Mouse (Mus musculus): Measurements from ENCODE around the gene Rab44. TPM values are rescaled to one million over a fixed set of nuclear protein-coding genes. Genes with fewer than 3 reads are reported as not detected.

Gene Rab44
- polyA plus RNA-seq (2012; rRNA removed): 1.7 and 2.5 TPM in 2 replicates

GRCm38 (mm10) chr17:29113591-29114352 is at the start of gene Rab44:
TSS of gene Rab44 (plus strand) at chr17:29114145.

GRCm38 (mm10) chr17:29090776-29091175 is 23.2 kb upstream of the Rab44 start, which contains the start of gene Cdkn1a:
TSS of gene Cdkn1a (plus strand) at chr17:29090976.

Other genes with a start within 250 kb of the Rab44 start
- 3.5 and 5.2 TPM in 2 replicates for gene 4930539E08Rik, start 198.8 kb upstream of the Rab44 start, polyA plus RNA-seq (2012; rRNA removed)
- 0.20 TPM in 1 of 2 replicates, not detected in the other for gene Pxt1, start 170.3 kb upstream of the Rab44 start, polyA plus RNA-seq (2012; rRNA removed)
- 8.0 and 12.8 TPM in 2 replicates for gene Kctd20, start 162.2 kb upstream of the Rab44 start, polyA plus RNA-seq (2012; rRNA removed)
- gene Stk38, start 106.2 kb upstream of the Rab44 start, polyA plus RNA-seq (2012; rRNA removed): 73.8 and 139 TPM in 2 replicates
- 78.9 and 83.4 TPM in 2 replicates for gene Srsf3, start 81.5 kb upstream of the Rab44 start, polyA plus RNA-seq (2012; rRNA removed)
- gene Cdkn1a, start 23.2 kb upstream of the Rab44 start, polyA plus RNA-seq (2012; rRNA removed): 137 and 142 TPM in 2 replicates
- 4.4 and 5.1 TPM in 2 replicates for gene Cpne5, start 124.0 kb downstream of the Rab44 start, polyA plus RNA-seq (2012; rRNA removed)
- gene Ppil1, start 150.0 kb downstream of the Rab44 start, polyA plus RNA-seq (2012; rRNA removed): 14.7 and 16.0 TPM in 2 replicates
- gene BC004004, start 154.6 kb downstream of the Rab44 start, polyA plus RNA-seq (2012; rRNA removed): 33.4 and 35.0 TPM in 2 replicates
- gene Pi16, start 203.5 kb downstream of the Rab44 start, polyA plus RNA-seq (2012; rRNA removed): 20.8 and 25.7 TPM in 2 replicates
- gene Mtch1, start 233.8 kb downstream of the Rab44 start, polyA plus RNA-seq (2012; rRNA removed): 203 and 285 TPM in 2 replicates
- 5.7 and 8.9 TPM in 2 replicates for gene Fgd2, start 246.8 kb downstream of the Rab44 start, polyA plus RNA-seq (2012; rRNA removed)

Measured in stomach, adult 2 months (tissue).